Mouse (Mus musculus) hindbrain, embryonic 12.5 days (tissue): ENCODE measurements around the gene Arhgap45. TPM values are rescaled to one million over a fixed set of nuclear protein-coding genes. Genes with fewer than 3 reads are reported as not detected.

Experiments
- ATAC-seq: fragments of 200-750 bp; cut with Nextera tagmentation; 2 replicates; pipeline ENCODE4 v1.8.0; 2017; ENCODE audit warnings: moderate TSS enrichment; ENCODE audit not compliant: low FRiP score
- H3K27ac ChIP-seq: fragments of 300-500 bp; sonication (generic); 2 replicates; pipeline ENCODE4 v1.5.1; 2016; ENCODE audit warnings: mild to moderate bottlenecking
- H3K27me3 ChIP-seq: fragments of 300-500 bp; sonication (generic); 2 replicates; pipeline ENCODE4 v1.6.1; 2016; ENCODE audit warnings: mild to moderate bottlenecking
- H3K36me3 ChIP-seq: fragments of 300-500 bp; sonication (generic); 2 replicates; pipeline ENCODE4 v1.6.1; 2016; ENCODE audit warnings: mild to moderate bottlenecking
- H3K4me1 ChIP-seq: fragments of 300-500 bp; sonication (generic); 2 replicates; pipeline ENCODE4 v1.6.1; 2016
- H3K4me2 ChIP-seq: fragments of 300-500 bp; sonication (generic); replicated peaks from 2 replicates; pipeline ENCODE4 v1.6.1; 2016; ENCODE audit warnings: mild to moderate bottlenecking
- H3K4me3 ChIP-seq: fragments of 300-500 bp; sonication (generic); 2 replicates; pipeline ENCODE4 v1.5.1; 2016; ENCODE audit warnings: mild to moderate bottlenecking
- H3K9ac ChIP-seq: fragments of 300-500 bp; sonication (generic); 2 replicates; pipeline ENCODE4 v1.6.1; 2016; ENCODE audit warnings: mild to moderate bottlenecking, moderate library complexity
- H3K9me3 ChIP-seq: fragments of 300-500 bp; sonication (generic); replicated peaks from 2 replicates; pipeline ENCODE4 v1.6.1; 2016; ENCODE audit warnings: mild to moderate bottlenecking
- WGBS: fragments of 180-500 bp; shearing (Covaris S2); methylation state at CpG from one replicate; pipeline ENCODE4 v1.1.7; 2016; 5-methylcytosine and 5-hydroxymethylcytosine counted together
- polyA plus RNA-seq: library from polyadenylated mRNA; unstranded; fragments of >200 nt; fragmentation: Nextera tagmentation; extraction: Ambion mirVana; gene quantifications from 2 replicates; pipeline ENCODE4 v1.2.1, GENCODE M21; 2016

Gene Arhgap45
- polyA plus RNA-seq, 1 experiment from 2014 or later: 8.7 TPM

DNA sequence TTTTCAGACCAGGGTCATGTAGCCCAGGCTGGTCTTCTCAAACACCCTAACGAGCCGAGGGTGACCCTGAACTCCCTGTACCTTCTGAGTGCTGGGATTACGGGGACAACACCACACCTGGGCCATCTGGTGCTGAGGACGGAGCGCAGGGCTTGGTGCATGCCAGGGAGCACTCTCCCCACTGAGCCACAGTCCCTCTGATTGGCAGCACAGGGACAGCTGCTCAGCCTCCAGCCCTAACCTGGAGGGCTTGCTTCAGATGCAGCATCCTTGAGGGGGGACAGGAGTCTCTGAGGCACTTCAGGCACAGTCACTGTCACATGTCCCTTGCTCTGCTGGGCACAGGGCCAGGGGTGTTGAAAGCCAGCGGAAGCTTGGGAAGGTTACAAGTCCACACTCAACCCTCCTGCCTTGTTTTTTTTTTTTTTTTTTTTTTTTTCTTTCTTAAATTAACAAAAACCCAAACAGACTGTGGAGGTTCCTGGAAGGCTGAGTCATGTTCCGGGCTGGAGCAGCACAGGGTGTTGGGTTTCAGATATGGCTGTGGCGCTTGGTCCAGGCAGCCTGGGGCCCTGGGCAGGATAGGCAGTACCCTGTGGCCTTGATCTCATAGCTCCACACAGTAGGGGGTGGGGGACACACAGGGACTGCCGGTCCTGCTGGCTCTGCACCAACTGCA lies 54.5 kb downstream of the Arhgap45 start:
- 0 out of 2 replicates have a peak overlapping the region, but pooled peaks have one; percentile 1 for H3K9ac ChIP-seq
- peaks cover 14% of the 10 kb centered on the region for H3K4me1 ChIP-seq
- H3K4me3 ChIP-seq: no peak overlapping the region

DNA sequence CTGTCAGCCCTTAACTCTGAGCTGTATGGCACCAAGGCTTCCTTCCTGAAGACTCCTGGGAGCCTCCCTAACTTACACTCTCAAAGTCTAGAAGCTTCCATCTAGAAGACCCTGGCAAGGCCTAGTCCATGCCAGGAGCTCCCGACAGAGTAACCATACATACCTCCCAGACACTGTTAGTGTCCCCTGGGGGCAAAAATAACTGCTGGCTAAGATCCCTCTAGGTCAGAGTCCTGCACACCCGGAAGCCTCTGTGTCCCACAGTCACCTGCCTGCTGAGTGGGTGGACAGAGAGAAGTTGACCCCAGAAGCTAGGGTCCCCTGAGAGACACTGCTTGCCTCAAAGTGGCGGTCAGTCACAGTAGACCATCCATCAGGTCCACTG lies 55.1 kb downstream of the Arhgap45 start:
- no peak overlapping the region for H3K4me2 ChIP-seq
- 0 out of 2 replicates have a peak overlapping the region, but pooled peaks have one; percentile 1 for H3K9ac ChIP-seq
- WGBS: 81% methylated on average over 3 of the region's 3 CpGs
- H3K9me3 ChIP-seq: no peaks in the 10 kb centered on the region
- no peaks in the 10 kb centered on the region for H3K27me3 ChIP-seq
- H3K4me3 ChIP-seq: no peak overlapping the region
- peaks cover 10% of the 10 kb centered on the region; the same call in 1 of the 2 replicates for H3K36me3 ChIP-seq
- H3K27ac ChIP-seq: peak overlapping the region; percentile 9; the same call in 1 of the 2 replicates
- no peak for ATAC-seq
- H3K4me1 ChIP-seq: peaks cover 16% of the 10 kb centered on the region

More for the DNA sequence above, 54.5 kb downstream of the Arhgap45 start:
- Histone ChIP-seq H3K9me3 (no peaks in the 10 kb centered on the region), H3K27ac (peak overlapping the region; percentile 66; the same call in 1 of the 2 replicates), H3K27me3 (no peaks in the 10 kb centered on the region), H3K4me2 (no peak overlapping the region), H3K36me3 (peaks cover 14% of the 10 kb centered on the region; the same call in 1 of the 2 replicates)
- WGBS: 64% methylated on average over 9 of the region's 9 CpGs
- ATAC-seq: peak; percentile 38; the same call in 1 of the 2 replicates

DNA sequence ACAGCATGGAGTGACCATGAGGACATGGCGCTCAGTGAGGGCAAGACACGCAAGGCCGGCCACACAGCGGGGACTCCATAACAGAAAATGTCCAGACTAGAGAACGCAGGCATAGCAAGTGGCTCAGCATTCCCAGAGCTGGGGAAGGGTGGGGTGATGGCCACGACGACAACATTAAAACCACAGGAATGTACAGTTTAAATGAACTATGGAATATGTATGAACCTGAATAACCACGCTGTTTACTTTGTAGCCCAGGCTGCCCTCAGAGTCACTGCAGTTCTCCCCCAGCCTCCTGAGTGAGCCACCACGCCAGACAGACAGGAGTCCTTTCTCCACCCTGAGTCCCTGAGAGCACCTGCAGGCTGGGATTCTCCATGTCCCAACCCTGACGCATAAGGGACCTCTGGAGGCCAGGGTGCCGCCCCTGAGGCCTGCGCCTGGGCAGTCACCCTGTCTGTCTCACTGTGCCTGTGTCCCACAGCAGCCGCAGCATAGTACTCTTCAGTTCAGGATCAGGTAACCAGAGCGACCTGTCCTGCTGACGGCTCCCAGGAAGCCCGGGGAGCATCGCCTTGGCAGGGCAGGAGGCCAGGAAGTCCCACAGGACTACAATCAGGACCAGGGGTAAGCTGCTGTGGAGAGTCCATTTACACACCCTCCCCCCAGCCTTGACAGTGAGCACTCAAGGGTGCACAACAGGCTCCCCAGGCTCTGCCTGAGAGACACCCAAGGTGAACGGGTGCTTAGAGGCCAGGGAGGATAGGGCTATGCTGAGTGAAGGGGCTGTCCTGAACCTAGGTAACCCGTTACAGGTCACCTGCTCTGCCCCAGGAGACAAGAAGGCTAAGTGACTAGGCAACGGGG lies 56.4 kb downstream of the Arhgap45 start:
- Histone ChIP-seq H3K36me3 (0 out of 2 replicates have a peak, but pooled peaks cover 10% of the 10 kb centered on the region), H3K9me3 (no peaks in the 10 kb centered on the region), H3K4me2 (no peak overlapping the region), H3K9ac (no peak overlapping the region), H3K27me3 (no peaks in the 10 kb centered on the region), H3K4me1 (peaks cover 16% of the 10 kb centered on the region), H3K27ac (no peak overlapping the region), H3K4me3 (no peak overlapping the region)
- no peak for ATAC-seq
- WGBS: 81% methylated on average over 20 of the region's 20 CpGs

DNA sequence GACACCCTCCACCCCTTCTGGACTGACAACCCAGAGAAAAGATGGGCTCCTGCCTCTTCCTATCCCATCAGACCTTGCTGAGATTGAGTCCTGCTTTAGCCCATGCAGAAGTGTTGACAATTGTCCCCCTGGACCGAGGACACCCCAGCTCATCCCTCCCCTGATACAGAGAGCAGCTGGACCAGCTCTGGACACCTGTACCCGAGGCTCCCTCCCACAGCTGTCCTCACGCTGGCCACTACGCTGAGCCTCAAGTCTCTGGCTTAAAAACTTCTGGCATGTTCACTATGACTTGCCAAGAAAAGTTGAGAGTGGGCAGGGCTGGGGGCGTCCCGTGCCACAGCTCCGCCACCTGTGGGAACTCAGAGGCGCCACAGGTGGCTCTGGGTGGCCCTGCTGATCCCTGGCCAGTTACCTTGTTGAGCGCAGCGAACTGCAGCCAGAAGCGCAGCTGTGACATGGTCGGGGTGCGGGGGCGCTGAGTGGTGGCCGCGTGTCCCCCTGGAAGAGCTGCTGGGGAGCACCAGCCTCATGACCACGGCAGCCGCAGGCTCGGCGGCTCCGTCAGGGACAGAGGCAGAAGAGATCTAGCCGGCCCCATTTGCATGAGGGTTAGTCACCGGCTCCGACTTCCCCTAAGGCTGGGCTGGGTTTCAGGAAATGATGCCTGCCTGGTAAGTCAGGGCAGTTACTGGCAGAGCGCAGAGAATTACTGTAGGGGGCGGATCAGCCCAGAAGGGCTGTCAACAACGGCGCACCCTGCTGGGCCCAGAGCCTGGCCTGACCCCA lies 58.6 kb downstream of the Arhgap45 start:
- H3K9ac ChIP-seq: 0 out of 2 replicates have a peak overlapping the region, but pooled peaks have one; percentile 14
- no peaks in the 10 kb centered on the region for H3K27me3 ChIP-seq
- H3K4me1 ChIP-seq: peaks cover 16% of the 10 kb centered on the region
- no peaks in the 10 kb centered on the region for H3K9me3 ChIP-seq
- WGBS: 17% methylated on average over 28 of the region's 28 CpGs
- no peak for ATAC-seq
- H3K4me2 ChIP-seq: peak overlapping the region; percentile 28; the same call in 1 of the 2 replicates
- 0 out of 2 replicates have a peak overlapping the region, but pooled peaks have one; percentile 3 for H3K4me3 ChIP-seq
- H3K27ac ChIP-seq: no peak overlapping the region
- peaks cover 21% of the 10 kb centered on the region for H3K36me3 ChIP-seq

DNA sequence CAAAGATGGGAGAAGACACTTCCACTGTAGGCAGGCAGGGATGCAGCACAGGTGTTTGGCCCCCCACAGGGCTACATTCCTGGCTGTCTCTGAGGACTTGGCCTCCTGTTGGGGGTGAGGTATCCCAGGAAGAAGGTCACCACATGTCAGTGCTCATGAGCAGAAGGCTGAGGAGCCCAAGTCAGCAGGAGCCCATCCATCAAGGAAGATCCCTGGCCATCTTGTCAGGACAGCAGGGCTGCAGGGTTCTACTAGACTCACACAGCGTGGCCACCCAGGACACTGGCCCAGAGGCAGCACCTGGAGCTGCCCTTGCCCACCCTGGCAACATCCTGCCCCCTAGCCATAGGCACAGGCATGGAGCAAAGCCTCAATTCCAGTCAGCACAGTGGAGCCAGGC lies 59.5 kb downstream of the Arhgap45 start:
- H3K9me3 ChIP-seq: no peaks in the 10 kb centered on the region
- H3K27me3 ChIP-seq: no peaks in the 10 kb centered on the region
- no peak overlapping the region for H3K4me3 ChIP-seq
- peaks cover 16% of the 10 kb centered on the region for H3K4me1 ChIP-seq
- ATAC-seq: no peak
- no peak overlapping the region for H3K9ac ChIP-seq
- peaks cover 29% of the 10 kb centered on the region for H3K36me3 ChIP-seq
- 28% methylated on average over 1 of the region's 1 CpGs for WGBS
- H3K4me2 ChIP-seq: no peak overlapping the region
- no peak overlapping the region for H3K27ac ChIP-seq

DNA sequence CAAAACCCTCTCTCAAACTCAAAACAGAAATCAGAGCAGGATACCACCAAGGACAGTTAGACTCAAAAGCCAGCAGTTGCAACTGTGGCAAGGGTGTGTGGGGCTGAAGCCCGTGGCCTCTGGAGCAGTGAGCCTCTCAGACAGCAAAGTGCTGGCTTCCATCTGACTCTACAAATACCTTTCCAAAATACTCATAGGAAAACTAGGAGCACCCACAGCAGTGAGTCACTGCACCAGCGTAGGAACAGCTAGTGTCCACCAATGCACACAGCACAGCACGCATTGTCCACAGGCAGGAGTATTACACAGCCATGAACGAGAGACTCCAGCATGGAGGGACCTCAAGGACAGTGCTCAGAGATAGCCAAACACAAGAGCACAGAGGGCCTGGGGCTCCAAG lies 59.9 kb downstream of the Arhgap45 start:
- Histone ChIP-seq H3K4me2 (no peak overlapping the region), H3K27me3 (no peaks in the 10 kb centered on the region), H3K36me3 (peaks cover 34% of the 10 kb centered on the region), H3K9ac (no peak overlapping the region), H3K4me1 (peaks cover 15% of the 10 kb centered on the region), H3K9me3 (no peaks in the 10 kb centered on the region), H3K4me3 (no peak overlapping the region), H3K27ac (no peak overlapping the region)
- WGBS: 93% methylated on average over 4 of the region's 4 CpGs
- ATAC-seq: no peak

DNA sequence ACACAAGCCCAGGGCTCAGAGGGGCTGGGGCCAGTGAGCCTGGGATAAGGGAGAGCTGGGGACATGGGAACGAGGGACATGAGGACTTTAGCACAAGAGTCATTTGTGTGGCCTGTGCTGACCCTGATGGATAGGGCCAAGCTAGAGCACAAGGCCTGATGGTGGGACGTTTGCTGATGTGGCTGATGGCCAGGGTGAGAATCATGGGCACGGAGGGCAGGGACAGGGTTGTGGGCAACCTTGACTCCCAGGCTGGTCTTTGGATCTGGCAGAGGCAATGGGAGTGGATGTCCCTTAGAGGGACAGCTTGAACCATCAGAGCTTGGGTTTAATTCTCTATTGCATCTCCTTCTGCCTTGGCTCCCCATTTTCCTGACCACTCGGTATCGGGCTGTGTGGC lies 60.9 kb downstream of the Arhgap45 start:
- Histone ChIP-seq H3K9ac (no peak overlapping the region), H3K27me3 (no peaks in the 10 kb centered on the region), H3K4me2 (no peak overlapping the region), H3K9me3 (no peaks in the 10 kb centered on the region), H3K4me3 (no peak overlapping the region), H3K27ac (no peak overlapping the region), H3K36me3 (peaks cover 43% of the 10 kb centered on the region), H3K4me1 (peaks cover 14% of the 10 kb centered on the region)
- no peak for ATAC-seq
- WGBS: 90% methylated on average over 5 of the region's 5 CpGs

DNA sequence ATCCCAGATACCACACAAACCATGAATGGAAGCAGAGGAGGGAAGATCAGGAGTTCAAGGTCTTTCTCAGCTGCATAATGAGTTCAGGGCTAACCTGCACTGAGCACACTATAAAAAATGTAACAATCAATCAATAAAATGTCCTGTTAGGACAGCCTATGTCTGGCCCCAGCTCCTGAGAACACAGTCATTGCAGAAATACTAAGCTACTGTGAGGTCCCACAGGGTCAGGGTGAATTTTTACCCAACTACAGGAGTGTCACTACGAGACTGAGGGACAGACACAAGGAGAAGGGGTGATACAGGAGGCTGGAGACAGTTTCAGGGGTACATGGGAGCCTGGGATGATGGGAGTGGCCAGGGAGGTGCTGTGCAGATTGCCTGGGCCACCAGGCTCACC lies 61.9 kb downstream of the Arhgap45 start:
- Histone ChIP-seq H3K27me3 (no peaks in the 10 kb centered on the region), H3K9me3 (no peaks in the 10 kb centered on the region), H3K4me2 (no peak overlapping the region), H3K4me1 (peaks cover 14% of the 10 kb centered on the region), H3K9ac (no peak overlapping the region), H3K4me3 (no peak overlapping the region), H3K36me3 (peaks cover 53% of the 10 kb centered on the region), H3K27ac (no peak overlapping the region)
- no peak for ATAC-seq
- WGBS: 93% methylated on average over 1 of the region's 1 CpGs

DNA sequence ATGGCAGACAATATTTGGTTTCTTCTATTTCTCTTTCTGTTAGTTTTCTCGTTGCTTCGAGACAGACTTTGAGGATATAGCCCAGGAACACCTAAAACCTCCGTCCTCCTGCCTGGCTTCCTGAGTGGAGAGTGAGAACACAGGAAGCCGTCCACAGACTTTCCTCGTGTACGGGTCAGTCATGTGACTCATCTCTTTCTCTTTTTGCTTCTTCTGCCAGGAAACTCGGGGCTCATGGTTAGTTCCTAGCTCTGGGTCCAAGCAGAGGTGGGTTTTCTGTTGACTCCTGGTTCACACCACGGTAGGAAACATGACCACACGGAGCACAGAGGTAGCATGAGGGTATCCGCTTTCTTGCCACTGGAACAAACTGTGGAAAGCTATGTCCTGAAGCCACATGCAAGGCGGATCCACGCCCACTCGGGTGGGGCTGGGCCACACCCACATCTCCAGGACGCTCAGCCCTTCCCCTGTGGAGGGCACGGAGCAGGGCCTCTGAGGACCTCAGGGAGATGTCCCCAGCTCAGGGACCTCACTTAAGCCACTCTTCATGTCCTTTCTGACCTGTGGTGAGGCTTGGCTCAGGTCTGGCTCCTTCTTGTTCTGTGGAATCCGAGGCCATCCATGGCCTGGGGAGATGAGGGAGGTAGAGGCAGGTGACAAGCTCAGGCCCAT lies 64.1 kb downstream of the Arhgap45 start:
- no peak overlapping the region for H3K27ac ChIP-seq
- H3K9me3 ChIP-seq: no peaks in the 10 kb centered on the region
- H3K36me3 ChIP-seq: peaks cover 66% of the 10 kb centered on the region
- peaks cover 6% of the 10 kb centered on the region for H3K4me1 ChIP-seq
- no peak overlapping the region for H3K4me3 ChIP-seq
- no peaks in the 10 kb centered on the region for H3K27me3 ChIP-seq
- 89% methylated on average over 16 of the region's 16 CpGs for WGBS
- no peak overlapping the region for H3K4me2 ChIP-seq
- no peak overlapping the region; the same call in 1 of the 2 replicates for H3K9ac ChIP-seq
- no peak for ATAC-seq
